Mouse (Mus musculus) myocyte (in vitro differentiated cells): ENCODE results near the gene Rnf126.

Experiments used
- CEBPB ChIP-seq: IDR thresholded peaks from 2 replicates; pipeline ENCODE4 v1.6.1; 2011; ENCODE audit warnings: mild to moderate bottlenecking, moderate library complexity; ENCODE audit not compliant: poor library complexity, insufficient read depth, severe bottlenecking
- E2F4 ChIP-seq: IDR thresholded peaks from one replicate; pipeline ENCODE4 v1.6.1; 2011; ENCODE audit warnings: mild to moderate bottlenecking, control low read depth, moderate library complexity; ENCODE audit not compliant: insufficient read depth
- MAX ChIP-seq: IDR thresholded peaks from one replicate; pipeline ENCODE4 v1.6.1; 2011; ENCODE audit warnings: low read depth, mild to moderate bottlenecking, control low read depth
- MYOD1 ChIP-seq, 3 experiments: IDR thresholded peaks; one replicate each; pipeline ENCODE4 v1.6.1; 2011; ENCODE audit warnings: control low read depth in 2 of 3, low read depth in 2 of 3, mild to moderate bottlenecking in 2 of 3, moderate library complexity in 1 of 3; ENCODE audit not compliant: insufficient read length in 2 of 3, control insufficient read depth in 1 of 3
- MYOG ChIP-seq, 3 experiments: IDR thresholded peaks; one replicate each; pipeline ENCODE4 v1.6.1; 2011; ENCODE audit warnings: control low read depth in 2 of 3, low read depth in 2 of 3, mild to moderate bottlenecking in 2 of 3; ENCODE audit not compliant: insufficient read length in 2 of 3, control insufficient read depth in 1 of 3, insufficient read depth in 1 of 3
- POLR2A ChIP-seq: IDR thresholded peaks from one replicate; pipeline ENCODE4 v1.6.1; 2011; ENCODE audit warnings: low read depth, mild to moderate bottlenecking, control low read depth, moderate library complexity; ENCODE audit not compliant: insufficient read length
- POLR2AphosphoS2 ChIP-seq: IDR thresholded peaks from one replicate; pipeline ENCODE4 v1.6.1; 2011; ENCODE audit warnings: low read depth, control low read depth; ENCODE audit not compliant: insufficient read length
- TCF12 ChIP-seq: IDR thresholded peaks from one replicate; pipeline ENCODE4 v1.6.1; 2011; ENCODE audit warnings: mild to moderate bottlenecking, control low read depth; ENCODE audit not compliant: poor library complexity, insufficient read depth, severe bottlenecking
- TCF3 ChIP-seq: IDR thresholded peaks from one replicate; pipeline ENCODE4 v1.6.1; 2011; ENCODE audit warnings: low read depth, control low read depth; ENCODE audit not compliant: insufficient read length
- USF1 ChIP-seq: IDR thresholded peaks from one replicate; pipeline ENCODE4 v1.6.1; 2011; ENCODE audit warnings: low read depth, mild to moderate bottlenecking, control low read depth, moderate library complexity

- TF ChIP-seq POLR2AphosphoS2, result no peak
- no peak for TF ChIP-seq TCF12
- no peak for TF ChIP-seq TCF3
- no peak for TF ChIP-seq MAX
- TF ChIP-seq POLR2A, result no peak
- TF ChIP-seq E2F4, result no peak
- peak in 1 of 3 experiments; percentile 19 for TF ChIP-seq MYOG (IDR thresholded peaks at IDR 0.05; ENCODE audit: control insufficient read depth in 1 of 3, insufficient read depth in 1 of 3, insufficient read length in 2 of 3, low read depth in 2 of 3)
- TF ChIP-seq MYOD1 (IDR thresholded peaks at IDR 0.05; ENCODE audit: control insufficient read depth in 1 of 3, insufficient read length in 2 of 3, low read depth in 2 of 3), result peak in 1 of 3 experiments; percentile 46
- TF ChIP-seq USF1, result no peak
- TF ChIP-seq CEBPB, result no peak
Measured at GRCm38 (mm10) chr10:79806972-79807371, 40.2 kb upstream of the Rnf126 start.
